Mouse (Mus musculus) retina, postnatal 1 day (tissue): ENCODE results near the gene Pet100.
A peak's percentile ranks its signal among the peaks of the same experiment; 100 is the strongest.

Experiments
- DNase-seq: peaks from one replicate; pipeline ENCODE4 v3.0.0-alpha.2; 2012

The Pet100 gene

GRCm38 (mm10) chr8:3626971-3627370, 5.6 kb downstream of the Pet100 start:
- DNase-seq: no peak

- DNase-seq: peak; percentile 55
Observed at GRCm38 (mm10) chr8:3628014-3628413, 6.7 kb downstream of the Pet100 start.

- peak; percentile 72 for DNase-seq
Observed at GRCm38 (mm10) chr8:3630647-3631477, 9.5 kb downstream of the Pet100 start, which contains the start of gene Stxbp2. Gene Stxbp2, plus strand, starts transcription at chr8:3630955.

GRCm38 (mm10) chr8:3631478-3631875, 10.1 kb downstream of the Pet100 start:
- DNase-seq: peak; percentile 28

- peak; percentile 39 for DNase-seq
Observed at GRCm38 (mm10) chr8:3645804-3646203, 24.5 kb downstream of the Pet100 start.

- DNase-seq: no peak
Observed at GRCm38 (mm10) chr8:3646824-3647531, 25.6 kb downstream of the Pet100 start.

- no peak for DNase-seq
Observed at GRCm38 (mm10) chr8:3647561-3647960, 26.2 kb downstream of the Pet100 start.

- no peak for DNase-seq
Observed at GRCm38 (mm10) chr8:3648268-3648667, 26.9 kb downstream of the Pet100 start.

- peak; percentile 32 for DNase-seq
Observed at GRCm38 (mm10) chr8:3648990-3649389, 27.6 kb downstream of the Pet100 start.

GRCm38 (mm10) chr8:3652845-3653244, 31.5 kb downstream of the Pet100 start:
- no peak for DNase-seq

- no peak for DNase-seq
Observed at GRCm38 (mm10) chr8:3654726-3655508, 33.6 kb downstream of the Pet100 start.

- no peak for DNase-seq
Observed at GRCm38 (mm10) chr8:3655526-3655925, 34.2 kb downstream of the Pet100 start, which contains the start of gene Retn. Gene Retn, plus strand, starts transcription at chr8:3655770.

- peak; percentile 43 for DNase-seq
Observed at GRCm38 (mm10) chr8:3656725-3657381, 35.5 kb downstream of the Pet100 start.

- DNase-seq: no peak
Observed at GRCm38 (mm10) chr8:3660889-3661288, 39.5 kb downstream of the Pet100 start.

GRCm38 (mm10) chr8:3664405-3664804, 43.1 kb downstream of the Pet100 start:
- no peak for DNase-seq

- DNase-seq: no peak
Observed at GRCm38 (mm10) chr8:3665507-3665906, 44.2 kb downstream of the Pet100 start, which contains the start of gene Mcemp1. Gene Mcemp1, plus strand, starts transcription at chr8:3665754.

GRCm38 (mm10) chr8:3670388-3670787, 49.0 kb downstream of the Pet100 start:
- DNase-seq: no peak

GRCm38 (mm10) chr8:3671980-3672491, 50.7 kb downstream of the Pet100 start, which contains the start of gene Fcor:
Gene Fcor, minus strand, starts transcription at chr8:3672362.
- DNase-seq: peak; percentile 88

GRCm38 (mm10) chr8:3674671-3675070, 53.3 kb downstream of the Pet100 start:
- no peak for DNase-seq
